Mouse (Mus musculus): ENCODE results near the gene Agbl5. TPM values are rescaled to one million over a fixed set of nuclear protein-coding genes. Genes with fewer than 3 reads are reported as not detected.

Gene Agbl5
- polyA plus RNA-seq, 1 experiment: 19.2 TPM

DNA sequence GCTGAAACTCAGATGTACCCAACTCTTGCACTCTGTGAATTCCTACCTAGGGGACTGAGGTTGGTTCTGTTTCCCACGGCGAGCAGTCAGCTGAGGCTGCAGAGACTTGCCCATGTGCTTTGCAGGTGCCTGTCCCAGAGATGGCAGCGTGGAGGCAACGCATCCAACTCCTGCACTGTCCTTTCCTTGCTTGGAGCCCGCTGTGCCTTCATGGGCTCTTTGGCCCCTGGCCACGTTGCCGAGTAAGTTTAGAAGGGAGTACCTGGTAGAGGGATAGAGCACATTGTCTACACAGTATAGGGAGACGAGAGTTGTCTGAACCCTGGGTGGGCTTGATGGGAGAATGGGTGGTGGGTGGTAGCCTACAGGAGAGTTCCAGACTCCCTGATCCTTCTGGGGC lies 36.1 kb downstream of the Agbl5 start:
- TF ChIP-seq CTCF (IDR thresholded peaks at IDR 0.05; ENCODE audit: insufficient read depth, low read length) (no peak), POLR2A (IDR thresholded peaks at IDR 0.05; ENCODE audit: borderline replicate concordance, extremely low read depth, low read depth, low read length) (no peak)
- no peak for DNase-seq
- peaks cover 3% of the 10 kb centered on the region for H3K4me1 ChIP-seq (ENCODE audit: control insufficient read depth, insufficient read depth, low read length)
- no peak overlapping the region for H3K4me3 ChIP-seq (replicated peaks; ENCODE audit: extremely low read depth, low read depth, low read length)
- 80% methylated on average over 8 of the region's 8 CpGs for WGBS

- 72% methylated on average over 5 of the region's 5 CpGs for WGBS
- DNase-seq: peak; percentile 25
- TF ChIP-seq POLR2A (IDR thresholded peaks at IDR 0.05; ENCODE audit: borderline replicate concordance, extremely low read depth, low read depth, low read length) (no peak), CTCF (IDR thresholded peaks at IDR 0.05; ENCODE audit: insufficient read depth, low read length) (no peak)
These were observed 36.7 kb downstream of the Agbl5 start for GRCm38 (mm10) chr5:30925217-30925616.

GRCm38 (mm10) chr5:30926073-30926472 lies 37.6 kb downstream of the Agbl5 start:
- no peak overlapping the region for H3K4me3 ChIP-seq (replicated peaks; ENCODE audit: extremely low read depth, low read depth, low read length)
- peaks cover 3% of the 10 kb centered on the region for H3K4me1 ChIP-seq (ENCODE audit: control insufficient read depth, insufficient read depth, low read length)
- no peak for DNase-seq
- TF ChIP-seq CTCF (IDR thresholded peaks at IDR 0.05; ENCODE audit: insufficient read depth, low read length): no peak
- no peak for TF ChIP-seq POLR2A (IDR thresholded peaks at IDR 0.05; ENCODE audit: borderline replicate concordance, extremely low read depth, low read depth, low read length)
- WGBS: 76% methylated on average over 2 of the region's 2 CpGs

More at GRCm38 (mm10) chr5:30925217-30925616, 36.7 kb downstream of the Agbl5 start:
- H3K4me1 ChIP-seq (ENCODE audit: control insufficient read depth, insufficient read depth, low read length): peaks cover 3% of the 10 kb centered on the region
- H3K4me3 ChIP-seq (replicated peaks; ENCODE audit: extremely low read depth, low read depth, low read length): no peak overlapping the region

GRCm38 (mm10) chr5:30927945-30928529 lies 39.5 kb downstream of the Agbl5 start:
- 44% methylated on average over 7 of the region's 7 CpGs for WGBS

DNA sequence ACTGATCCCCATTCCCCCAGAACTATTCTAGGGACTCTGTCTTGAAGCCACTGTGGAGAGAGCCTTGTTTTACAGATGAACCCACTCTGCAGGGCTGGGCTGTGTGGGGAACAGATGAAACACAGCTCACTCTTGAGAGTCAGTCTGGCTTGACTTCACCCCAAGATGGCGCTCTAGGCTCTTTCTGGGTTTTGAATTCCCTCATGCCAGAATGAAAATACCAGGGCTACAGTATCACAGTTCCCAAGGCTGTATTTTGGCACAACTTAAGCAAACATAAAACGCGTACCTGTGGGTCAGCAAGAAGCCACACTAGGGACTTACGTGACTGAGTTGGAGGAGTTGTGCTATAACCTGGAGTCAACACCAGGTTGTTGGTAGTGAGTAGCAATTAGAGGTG lies 41.6 kb downstream of the Agbl5 start:
- peak; percentile 71 for DNase-seq
- TF ChIP-seq CTCF (IDR thresholded peaks at IDR 0.05; ENCODE audit: insufficient read depth, low read length): peak; percentile 68
- TF ChIP-seq POLR2A (IDR thresholded peaks at IDR 0.05; ENCODE audit: borderline replicate concordance, extremely low read depth, low read depth, low read length): no peak
- H3K4me1 ChIP-seq (ENCODE audit: control insufficient read depth, insufficient read depth, low read length): no peaks in the 10 kb centered on the region
- no peak overlapping the region for H3K4me3 ChIP-seq (replicated peaks; ENCODE audit: extremely low read depth, low read depth, low read length)
- 28% methylated on average over 4 of the region's 4 CpGs for WGBS

More at GRCm38 (mm10) chr5:30927945-30928529, 39.5 kb downstream of the Agbl5 start:
- no peaks in the 10 kb centered on the region for H3K4me1 ChIP-seq (ENCODE audit: control insufficient read depth, insufficient read depth, low read length)
- TF ChIP-seq POLR2A (IDR thresholded peaks at IDR 0.05; ENCODE audit: borderline replicate concordance, extremely low read depth, low read depth, low read length) (no peak), CTCF (IDR thresholded peaks at IDR 0.05; ENCODE audit: insufficient read depth, low read length) (no peak)
- DNase-seq: no peak
- H3K4me3 ChIP-seq (replicated peaks; ENCODE audit: extremely low read depth, low read depth, low read length): no peak overlapping the region

- WGBS: 65% methylated on average over 6 of the region's 6 CpGs
- TF ChIP-seq CTCF (IDR thresholded peaks at IDR 0.05; ENCODE audit: insufficient read depth, low read length): no peak
- H3K4me1 ChIP-seq (ENCODE audit: control insufficient read depth, insufficient read depth, low read length): no peaks in the 10 kb centered on the region
- H3K4me3 ChIP-seq (replicated peaks; ENCODE audit: extremely low read depth, low read depth, low read length): no peak overlapping the region
- DNase-seq: no peak
These were observed 42.4 kb downstream of the Agbl5 start for GRCm38 (mm10) chr5:30930846-30931245.

- no peak for DNase-seq
These were observed 42.9 kb downstream of the Agbl5 start for GRCm38 (mm10) chr5:30931378-30931777.

DNA sequence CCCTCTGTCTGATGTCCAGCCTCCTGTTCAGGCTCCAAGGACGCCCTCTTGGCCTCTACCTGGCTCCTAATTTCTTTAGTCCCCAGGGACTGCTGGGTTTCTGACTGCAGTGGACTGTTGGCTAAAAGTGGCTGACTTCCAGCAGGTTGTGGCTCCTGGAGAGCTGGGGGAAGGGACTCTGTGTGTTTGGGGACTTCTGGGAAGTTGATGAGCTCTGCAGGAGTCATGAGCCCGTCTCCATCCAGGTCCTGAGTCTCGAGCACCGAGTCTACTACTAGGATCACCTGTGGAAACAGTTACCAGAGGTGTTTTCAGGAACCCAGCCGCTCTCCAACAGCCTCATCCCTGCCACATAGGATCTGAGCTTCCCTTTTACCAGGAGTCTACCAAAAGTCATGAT lies 45.2 kb downstream of the Agbl5 start:
- H3K4me1 ChIP-seq (ENCODE audit: control insufficient read depth, insufficient read depth, low read length): no peaks in the 10 kb centered on the region
- H3K4me3 ChIP-seq (replicated peaks; ENCODE audit: extremely low read depth, low read depth, low read length): no peak overlapping the region
- no peak for TF ChIP-seq POLR2A (IDR thresholded peaks at IDR 0.05; ENCODE audit: borderline replicate concordance, extremely low read depth, low read depth, low read length)
- TF ChIP-seq CTCF (IDR thresholded peaks at IDR 0.05; ENCODE audit: insufficient read depth, low read length): no peak
- WGBS: 60% methylated on average over 5 of the region's 5 CpGs
- DNase-seq: no peak

More at GRCm38 (mm10) chr5:30931378-30931777, 42.9 kb downstream of the Agbl5 start:
- Histone ChIP-seq H3K4me1 (ENCODE audit: control insufficient read depth, insufficient read depth, low read length) (no peaks in the 10 kb centered on the region), H3K4me3 (replicated peaks; ENCODE audit: extremely low read depth, low read depth, low read length) (no peak overlapping the region)
- TF ChIP-seq CTCF (IDR thresholded peaks at IDR 0.05; ENCODE audit: insufficient read depth, low read length) (no peak), POLR2A (IDR thresholded peaks at IDR 0.05; ENCODE audit: borderline replicate concordance, extremely low read depth, low read depth, low read length) (no peak)
- 86% methylated on average over 4 of the region's 4 CpGs for WGBS

- DNase-seq: no peak
- no peaks in the 10 kb centered on the region for H3K4me1 ChIP-seq (ENCODE audit: control insufficient read depth, insufficient read depth, low read length)
- H3K4me3 ChIP-seq (replicated peaks; ENCODE audit: extremely low read depth, low read depth, low read length): no peak overlapping the region
- 92% methylated on average over 5 of the region's 5 CpGs for WGBS
- no peak for TF ChIP-seq POLR2A (IDR thresholded peaks at IDR 0.05; ENCODE audit: borderline replicate concordance, extremely low read depth, low read depth, low read length)
- no peak for TF ChIP-seq CTCF (IDR thresholded peaks at IDR 0.05; ENCODE audit: insufficient read depth, low read length)
These were observed 46.4 kb downstream of the Agbl5 start for GRCm38 (mm10) chr5:30934725-30935461.

DNA sequence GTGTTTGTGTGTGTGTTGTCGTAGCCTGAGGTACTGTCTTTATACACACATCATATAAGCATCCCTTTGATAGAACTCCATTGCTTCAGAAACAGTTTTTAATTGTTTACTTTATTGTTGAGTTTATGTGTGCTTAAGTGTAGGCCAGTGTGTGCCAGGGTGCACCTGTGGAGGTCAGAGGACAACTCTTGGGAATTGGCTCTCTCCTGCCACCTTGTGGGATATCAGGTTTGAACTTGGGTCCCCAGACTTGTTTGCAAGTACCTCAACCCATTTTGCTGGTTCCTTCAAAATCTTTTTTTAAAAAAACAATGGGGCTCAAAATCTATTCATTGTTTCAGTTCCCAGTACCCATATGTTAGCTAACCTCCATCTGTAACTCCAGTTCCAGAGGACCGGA lies 54.5 kb downstream of the Agbl5 start:
- H3K4me1 ChIP-seq (ENCODE audit: control insufficient read depth, insufficient read depth, low read length): no peaks in the 10 kb centered on the region
- no peak overlapping the region for H3K4me3 ChIP-seq (replicated peaks; ENCODE audit: extremely low read depth, low read depth, low read length)
- WGBS: 90% methylated on average over 2 of the region's 2 CpGs
- no peak for DNase-seq
- TF ChIP-seq CTCF (IDR thresholded peaks at IDR 0.05; ENCODE audit: insufficient read depth, low read length): peak; percentile 39; the same call in 1 of the 2 replicates
- TF ChIP-seq POLR2A (IDR thresholded peaks at IDR 0.05; ENCODE audit: borderline replicate concordance, extremely low read depth, low read depth, low read length): no peak
